Mouse (Mus musculus) liver, embryonic 14.5 days (tissue): ENCODE measurements around the gene Slc35e1. TPM values are rescaled to one million over a fixed set of nuclear protein-coding genes. Genes with fewer than 3 reads are reported as not detected.

Experiments used
- ATAC-seq: fragments of 200-750 bp; cut with Nextera tagmentation; 2 replicates; pipeline ENCODE4 v1.8.0; 2017; ENCODE audit warnings: moderate number of reproducible peaks, mild to moderate bottlenecking, moderate library complexity; ENCODE audit not compliant: insufficient read depth
- DNase-seq, 3 experiments: peaks; one replicate each; pipeline ENCODE4 v3.0.0-alpha.2; 2012 to 2013; ENCODE audit warnings: low read depth in 3 of 3, low spot score in 3 of 3
- H3K27ac ChIP-seq: fragments of 300-500 bp; sonication (generic); 2 replicates; pipeline ENCODE4 v1.5.1; 2014; ENCODE audit warnings: moderate library complexity, mild to moderate bottlenecking, control low read depth, inconsistent platforms
- H3K27me3 ChIP-seq: fragments of 300-500 bp; sonication (generic); 2 replicates; pipeline ENCODE4 v1.6.1; 2014; ENCODE audit warnings: mild to moderate bottlenecking, low read length, moderate library complexity; ENCODE audit not compliant: control insufficient read depth, insufficient read depth
- H3K36me3 ChIP-seq: fragments of 300-500 bp; sonication (generic); replicated peaks from 2 replicates; pipeline ENCODE4 v1.6.1; 2014; ENCODE audit warnings: low read depth; ENCODE audit not compliant: control insufficient read depth, insufficient read depth
- H3K4me1 ChIP-seq, 2 experiments: fragments of 200-500 bp in 1 of 2; fragments of 300-500 bp in 1 of 2; sonication (generic) in 1 of 2; replicated peaks; 2 replicates each; pipeline ENCODE4 v1.6.1; 2012 to 2014; ENCODE audit warnings: antibody characterized with exemption in 1 of 2, inconsistent platforms in 1 of 2, low read length in 1 of 2; ENCODE audit not compliant: control insufficient read depth in 2 of 2, insufficient read depth in 2 of 2
- H3K4me2 ChIP-seq: fragments of 300-500 bp; sonication (generic); 2 replicates; pipeline ENCODE4 v1.6.1; 2014; ENCODE audit warnings: low read depth, mild to moderate bottlenecking, control low read depth, moderate library complexity
- H3K4me3 ChIP-seq, 2 experiments: fragments of 200-500 bp in 1 of 2; fragments of 300-500 bp in 1 of 2; sonication (generic) in 1 of 2; 2 replicates each; pipeline ENCODE4 v1.5.1; 2012 to 2014; ENCODE audit warnings: low read depth in 2 of 2, low read length in 2 of 2, mild to moderate bottlenecking in 2 of 2, control low read depth in 1 of 2, inconsistent platforms in 1 of 2, moderate library complexity in 1 of 2; ENCODE audit not compliant: insufficient read depth in 1 of 2
- H3K9ac ChIP-seq: fragments of 300-500 bp; sonication (generic); replicated peaks from 2 replicates; pipeline ENCODE4 v1.6.1; 2014; ENCODE audit warnings: mild to moderate bottlenecking, control low read depth, moderate library complexity
- H3K9me3 ChIP-seq: fragments of 300-500 bp; sonication (generic); 2 replicates; pipeline ENCODE4 v1.6.1; 2016; ENCODE audit warnings: low read length, mixed read lengths; ENCODE audit not compliant: control insufficient read depth
- CTCF ChIP-seq: IDR thresholded peaks from 2 replicates; pipeline ENCODE4 v1.5.1; 2016; ENCODE audit warnings: antibody characterized with exemption, low read depth, control low read depth
- EP300 ChIP-seq: IDR thresholded peaks from 2 replicates; pipeline ENCODE4 v1.6.1; 2016; ENCODE audit warnings: antibody characterized with exemption, low read depth
- WGBS: fragments of 180-500 bp; shearing (Covaris S2); extraction: QIAGEN DNeasy Blood & Tissue Kit; methylation state at CpG from one replicate; pipeline ENCODE4 v1.1.7; 2014; ENCODE audit not compliant: insufficient replicate concordance; 5-methylcytosine and 5-hydroxymethylcytosine counted together
- polyA plus RNA-seq, 2 experiments: library from polyadenylated mRNA; depleted of rRNA in 1 of 2; stranded (reverse) in 1 of 2; unstranded in 1 of 2; fragments of >200 nt; fragmentation: Nextera tagmentation in 1 of 2; extraction: Ambion mirVana in 1 of 2; gene quantifications; 2 replicates each; pipeline versions ENCODE4 v1.2.1 to v1.2.3; 2012 to 2014

Slc35e1 gene
- polyA plus RNA-seq, 2 experiments: 4.3 to 8.9 TPM

DNA sequence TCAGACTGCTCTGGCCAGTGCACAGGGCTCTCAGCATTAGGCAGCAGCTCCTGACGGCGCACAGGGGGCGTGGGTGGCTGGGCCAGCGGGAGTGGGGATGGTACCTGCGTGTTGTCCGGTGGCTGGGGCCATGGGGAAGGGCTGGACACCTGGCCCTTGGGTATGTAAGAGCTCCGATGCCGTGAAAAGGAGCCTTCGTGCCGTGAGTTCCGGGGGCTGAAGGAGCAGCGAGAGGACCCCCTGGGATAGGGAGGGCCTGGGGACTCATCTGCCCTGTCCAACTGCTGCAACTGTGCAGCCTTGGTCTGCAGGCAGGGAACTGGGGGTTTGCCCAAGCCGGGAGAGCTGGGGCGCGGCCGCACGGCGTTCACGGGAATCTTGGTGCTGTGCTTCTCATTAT lies 3.8 kb upstream of the Slc35e1 start:
- no peaks in the 10 kb centered on the region for H3K27me3 ChIP-seq
- no peak overlapping the region for H3K9ac ChIP-seq
- 88% methylated on average over 19 of the region's 19 CpGs for WGBS
- H3K4me3 ChIP-seq: no peak overlapping the region
- no peak for TF ChIP-seq CTCF
- TF ChIP-seq EP300: no peak
- no peak for ATAC-seq
- no peak overlapping the region for H3K4me2 ChIP-seq
- no peak for DNase-seq
- H3K36me3 ChIP-seq: peaks cover 15% of the 10 kb centered on the region
- H3K4me1 ChIP-seq: peaks cover 4 to 15% of the 10 kb centered on the region in 2 experiments
- no peaks in the 10 kb centered on the region for H3K9me3 ChIP-seq
- no peak overlapping the region for H3K27ac ChIP-seq

DNA sequence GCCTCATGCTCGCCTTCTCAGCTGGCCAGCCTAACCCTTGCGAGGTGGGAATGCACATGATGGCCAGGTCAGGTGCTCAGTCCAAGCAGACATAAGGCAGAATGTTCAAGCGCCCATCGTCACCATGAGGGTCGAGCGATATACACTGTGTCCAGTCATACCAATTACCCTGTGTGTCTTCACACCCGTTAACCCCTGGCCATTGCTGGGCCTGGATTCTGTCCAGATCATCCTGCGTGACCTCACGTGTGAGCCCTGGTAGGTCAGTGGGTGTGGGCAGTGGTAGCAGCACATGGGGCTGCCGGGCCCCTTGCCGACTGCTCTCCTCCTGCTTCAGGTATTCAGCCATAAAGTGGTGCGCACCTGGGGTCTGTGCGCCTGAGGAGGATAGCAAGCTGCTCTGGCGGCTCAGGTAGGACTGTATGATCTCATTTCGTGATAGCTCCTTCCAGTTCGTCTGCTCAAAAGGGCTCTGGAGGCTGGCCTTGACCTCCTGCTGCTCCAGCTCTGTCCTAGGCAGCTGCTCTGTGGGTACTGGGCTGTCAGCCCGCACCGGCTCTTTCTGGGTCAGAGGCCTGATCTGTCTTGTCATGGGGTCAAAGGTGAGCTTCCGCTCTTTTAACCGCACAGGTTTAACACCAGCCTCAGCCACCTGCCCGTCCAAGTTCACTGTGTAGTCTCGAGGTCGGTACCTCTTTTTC lies 3.1 kb upstream of the Slc35e1 start:
- Histone ChIP-seq H3K27ac (no peak overlapping the region), H3K27me3 (no peaks in the 10 kb centered on the region), H3K4me1 (peaks cover 7 to 19% of the 10 kb centered on the region in 2 experiments), H3K9me3 (no peaks in the 10 kb centered on the region), H3K4me3 (no peak overlapping the region), H3K36me3 (peaks cover 15% of the 10 kb centered on the region), H3K4me2 (no peak overlapping the region), H3K9ac (no peak overlapping the region)
- WGBS: 86% methylated on average over 23 of the region's 23 CpGs
- no peak for TF ChIP-seq EP300
- TF ChIP-seq CTCF: no peak
- no peak for ATAC-seq
- DNase-seq: no peak

DNA sequence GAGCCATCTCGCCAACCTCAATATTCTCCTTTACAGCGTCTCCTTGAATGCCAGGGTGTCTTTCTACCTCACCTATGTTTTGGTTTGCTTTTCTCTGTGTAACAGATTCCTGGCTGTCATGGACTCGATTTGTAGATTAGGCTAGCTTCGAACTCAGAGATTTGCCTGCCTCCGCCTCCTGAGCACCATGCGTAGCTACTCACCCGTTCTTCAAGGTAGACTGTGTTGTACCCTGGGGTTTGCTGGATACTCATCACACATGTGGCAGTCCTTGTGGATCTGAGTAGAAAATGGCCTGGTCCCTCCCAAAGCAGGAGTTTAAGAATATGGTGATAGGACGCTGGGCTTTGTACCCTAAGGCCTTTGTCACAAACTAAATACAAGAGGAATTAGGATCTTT lies 967 bp upstream of the Slc35e1 start:
- peak overlapping the region; percentile 74 to 90 for H3K4me3 ChIP-seq
- H3K9me3 ChIP-seq: no peaks in the 10 kb centered on the region
- H3K4me1 ChIP-seq: peaks cover 9 to 17% of the 10 kb centered on the region in 2 experiments
- H3K36me3 ChIP-seq: peaks cover 18% of the 10 kb centered on the region
- no peaks in the 10 kb centered on the region for H3K27me3 ChIP-seq
- ATAC-seq (no peak), DNase-seq (no peak)
- H3K27ac ChIP-seq: peak overlapping the region; percentile 59
- H3K9ac ChIP-seq: peak overlapping the region; percentile 79
- WGBS: 10% methylated on average over 8 of the region's 8 CpGs
- TF ChIP-seq CTCF (no peak), EP300 (no peak)
- H3K4me2 ChIP-seq: peak overlapping the region; percentile 97

DNA sequence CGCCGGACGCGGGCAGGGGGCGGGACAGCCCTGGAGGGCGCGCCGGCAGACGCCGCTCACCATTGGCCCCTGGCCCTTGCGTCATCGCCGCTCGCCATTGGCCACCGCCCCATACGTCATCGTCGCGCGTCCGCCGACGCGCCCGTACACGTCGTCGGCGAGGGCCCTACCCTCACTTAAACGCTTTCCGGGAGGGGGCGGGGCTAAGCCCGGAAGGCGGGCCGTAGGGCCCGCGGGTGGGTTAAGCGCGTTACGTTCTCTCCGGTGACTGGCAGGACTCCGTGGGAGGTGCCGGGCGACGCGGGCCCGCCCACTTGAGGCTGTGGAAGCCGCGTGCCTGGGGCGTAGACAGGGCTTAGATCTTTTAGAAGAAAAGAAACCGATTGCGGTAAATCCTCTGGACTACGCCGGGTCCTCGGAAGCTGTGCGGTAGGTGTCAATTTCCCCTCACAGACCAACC lies 238 bp upstream of the Slc35e1 start:
- peak; percentile 98 for ATAC-seq
- H3K9me3 ChIP-seq: no peaks in the 10 kb centered on the region
- H3K9ac ChIP-seq: peak overlapping the region; percentile 89
- H3K27me3 ChIP-seq: no peaks in the 10 kb centered on the region
- TF ChIP-seq EP300: no peak
- no peak for TF ChIP-seq CTCF
- peaks cover 25% of the 10 kb centered on the region for H3K36me3 ChIP-seq
- peak; percentile 98 to 99 (median 98) for DNase-seq
- peaks cover 9 to 17% of the 10 kb centered on the region in 2 experiments for H3K4me1 ChIP-seq
- H3K4me2 ChIP-seq: peak overlapping the region; percentile 97
- under 1% methylated on average over 46 of the region's 56 CpGs for WGBS
- H3K27ac ChIP-seq: peak overlapping the region; percentile 59
- peak overlapping the region; percentile 90 to 94 for H3K4me3 ChIP-seq

DNA sequence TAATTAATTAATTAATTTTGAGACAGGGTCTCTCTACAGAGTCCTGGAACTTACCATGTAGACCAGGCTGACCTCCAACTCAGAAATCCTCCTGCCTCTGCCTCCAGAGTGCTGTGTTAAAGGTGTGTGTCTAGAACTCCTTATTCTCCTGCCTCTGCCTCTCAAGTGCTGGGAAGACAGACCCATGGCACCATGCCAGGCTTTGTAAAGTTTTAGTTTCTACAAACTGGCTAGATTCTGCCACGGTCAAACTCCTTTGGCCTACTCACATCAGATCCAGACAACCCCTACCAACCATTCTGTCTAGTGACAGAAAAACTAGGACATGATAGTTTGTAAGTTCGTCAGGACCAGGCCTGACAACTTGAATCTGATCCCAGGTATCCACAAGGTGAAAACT lies 1.4 kb downstream of the Slc35e1 start:
- Histone ChIP-seq H3K4me1 (peaks cover 9 to 17% of the 10 kb centered on the region in 2 experiments), H3K36me3 (peaks cover 23% of the 10 kb centered on the region), H3K27me3 (no peaks in the 10 kb centered on the region), H3K4me3 (peak overlapping the region; percentile 14 to 90; a peak in 2 of 4 replicates), H3K27ac (no peak overlapping the region), H3K9ac (peak overlapping the region; percentile 41), H3K9me3 (no peaks in the 10 kb centered on the region), H3K4me2 (peak overlapping the region; percentile 77)
- WGBS: 72% methylated on average over 2 of the region's 2 CpGs
- TF ChIP-seq EP300 (no peak), CTCF (no peak)
- no peak for ATAC-seq
- DNase-seq: no peak
